Mouse (Mus musculus) limb, embryonic 11.5 days (tissue): Measurements from ENCODE around the gene Plek. TPM values are rescaled to one million over a fixed set of nuclear protein-coding genes. Genes with fewer than 3 reads are reported as not detected.

Experiments
- polyA plus RNA-seq: library from polyadenylated mRNA; unstranded; fragments of >200 nt; fragmentation: Nextera tagmentation; extraction: Ambion mirVana; gene quantifications from 2 replicates; pipeline ENCODE4 v1.2.1, GENCODE M21; 2014

The Plek gene
- polyA plus RNA-seq, 1 experiment from 2014 or later: 3.4 TPM

Other genes with a start within 250 kb of the Plek start
- gene Fbxo48, start 101.0 kb downstream of the Plek start, polyA plus RNA-seq: 1.5 and 1.8 TPM in 2 replicates
- 6.4 and 7.7 TPM in 2 replicates for gene Cnrip1, start 795 bp downstream of the Plek start, polyA plus RNA-seq
- 76.8 and 81.7 TPM in 2 replicates for gene Ppp3r1, start 106.9 kb upstream of the Plek start, polyA plus RNA-seq
- 32.1 and 33.8 TPM in 2 replicates for gene Wdr92, start 129.7 kb upstream of the Plek start, polyA plus RNA-seq
- gene Pno1, start 159.2 kb upstream of the Plek start, polyA plus RNA-seq: 110 and 111 TPM in 2 replicates
- 103 and 109 TPM in 2 replicates for gene C1d, start 205.2 kb upstream of the Plek start, polyA plus RNA-seq